ENCODE assay signal across 23 mouse cellular contexts in the genomic region with DNA sequence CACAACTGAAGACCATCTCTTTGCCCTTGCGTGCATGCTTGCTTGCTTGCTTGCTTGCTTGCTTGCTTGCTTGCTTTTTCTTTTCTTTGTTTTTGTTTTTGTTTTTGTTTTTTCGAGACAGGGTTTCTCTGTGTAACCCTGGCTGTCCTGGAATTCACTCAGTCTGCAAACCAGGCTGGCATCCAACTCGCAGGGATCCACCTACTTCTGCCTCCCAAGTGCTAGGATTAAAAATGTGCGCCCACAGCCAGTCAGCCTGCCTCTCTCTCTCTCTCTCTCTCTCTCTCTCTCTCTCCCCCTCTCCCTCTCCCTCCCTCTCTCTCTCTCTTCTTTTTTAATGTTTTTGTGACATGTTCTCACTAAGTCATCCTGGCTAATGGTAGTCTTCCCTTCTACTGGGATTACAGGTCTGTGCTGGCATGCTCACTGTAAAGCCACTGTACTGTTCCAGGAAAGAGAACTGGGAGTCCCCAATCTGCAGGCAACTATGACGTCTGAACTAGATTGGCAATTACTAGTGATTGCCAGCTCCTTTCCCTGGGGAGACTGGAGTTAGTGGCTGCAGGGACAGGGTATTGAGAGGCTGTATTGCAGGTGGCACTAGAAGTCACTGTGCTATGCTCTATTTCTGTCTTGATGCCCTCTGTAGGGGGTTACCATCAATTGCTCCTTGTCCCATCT. TPM values are rescaled to one million over a fixed set of nuclear protein-coding genes. Genes with fewer than 3 reads are reported as not detected.
DNase-seq lines count a peak whose midpoint lies in the region; ATAC-seq and TF ChIP-seq lines count a peak whose summit lies in the region.
"Had no signal": no experiment of that assay in that cellular context is flagged by ENCODE, and none has a peak within 500 bp of the region (broad histone marks: within the 10 kb centered on the region; RNA-seq: fewer than 3 reads in every experiment).

No protein-coding gene starts in this region.

- DNase-seq in gastrocnemius, adult 18-20 months (ENCODE audit: low spot score): peak; percentile 26
- DNase-seq in gastrocnemius, postnatal 36 days: no peak
- DNase-seq in left cerebral cortex, adult 2 months (ENCODE audit: extremely low spot score in 1 of 2, low spot score in 2 of 2): peak in 1 of 2 experiments; percentile 33
- no peak for DNase-seq in left cerebral cortex, adult 8-10 months (ENCODE audit: low spot score in 2 of 2)
- peak; percentile 82 for DNase-seq in brain, adult 2 months (ENCODE audit: low read depth, low spot score)
- DNase-seq in right cerebral cortex, postnatal 14 days: peak; percentile 27
- DNase-seq: adrenal gland, adult 2 months; cerebellum, adult 2 months; cerebellum, postnatal 36 days; forebrain, postnatal 0 days; gastrocnemius, postnatal 14 days; kidney, adult 18-20 months; liver; lung, adult 2 months; thymus, adult 2 months had no signal

- TF ChIP-seq CTCF in left cerebral cortex, adult 2 months (IDR thresholded peaks at IDR 0.05): no peak

- no peak overlapping the region for H3K4me3 ChIP-seq in left cerebral cortex, adult 2 months
- H3K4me3 ChIP-seq: forebrain, embryonic 10.5 days; hindbrain, embryonic 12.5 days; megakaryocyte, embryonic 14.5 days; midbrain, embryonic 15.5 days; myocyte had no signal

- peak overlapping the region; percentile 63; the same call in 1 of the 2 replicates for H3K27ac ChIP-seq in left cerebral cortex, adult 2 months
- H3K27ac ChIP-seq: forebrain, embryonic 10.5 days; hindbrain, embryonic 12.5 days; kidney, postnatal 0 days; midbrain, embryonic 15.5 days had no signal

- intact Hi-C loops in gastrocnemius, postnatal 36 days (cut with DNase I): no loop called here
- intact Hi-C loops in left cerebral cortex, adult 2 months (cut with DNase I): no loop called here

- ATAC-seq in megakaryocyte-erythroid progenitor cell, adult 5-6 weeks (replicated peaks; ENCODE audit: low FRiP score, low TSS enrichment, poor library complexity, severe bottlenecking): no peak
- ATAC-seq: forebrain, postnatal 0 days; midbrain, embryonic 15.5 days had no signal

RNA-seq across cellular contexts. Expression of gene Hip1r, which starts 20.9 kb away (rescaled TPM):
- 10 to 100 TPM in 1 of 2 experiments, 1 to 10 TPM in 1; 9.4 to 19.6 TPM for total RNA-seq in gastrocnemius, adult 18-20 months (2021)
- total RNA-seq in gastrocnemius, postnatal 36 days (2021): 1 to 10 TPM; 7.2 to 8.1 TPM
- total RNA-seq in left cerebral cortex, adult 2 months (2021): 10 to 100 TPM; 68.3 to 74.2 TPM
- total RNA-seq in left cerebral cortex, adult 8-10 months (2022): 10 to 100 TPM; 59.9 to 72.4 (median 63.5) TPM
- total RNA-seq in megakaryocyte-erythroid progenitor cell, adult 5-6 weeks (2014; fragmentation: Nextera tagmentation): 9.3 and 9.5 TPM in 2 replicates
- total RNA-seq in megakaryocyte-erythroid progenitor cell, adult 5-6 weeks (2017): 13.7 and 30.9 TPM in 2 replicates

RNA-seq across cellular contexts. Expression of gene Ccdc62, which starts 22.0 kb away (rescaled TPM):
- 1 to 10 TPM; 1.4 to 1.6 TPM for total RNA-seq in gastrocnemius, adult 18-20 months (2021)
- total RNA-seq in gastrocnemius, postnatal 36 days (2021): 1 to 10 TPM; 1.1 to 1.6 TPM
- total RNA-seq in left cerebral cortex, adult 2 months (2021): 1 to 10 TPM; 2.9 to 4.1 TPM
- total RNA-seq in left cerebral cortex, adult 8-10 months (2022): 1 to 10 TPM; 2.0 to 6.9 (median 5.4) TPM
- 2.1 and 3.3 TPM in 2 replicates for total RNA-seq in megakaryocyte-erythroid progenitor cell, adult 5-6 weeks (2014; fragmentation: Nextera tagmentation)
- 2.6 and 4.2 TPM in 2 replicates for total RNA-seq in megakaryocyte-erythroid progenitor cell, adult 5-6 weeks (2017)

RNA-seq across cellular contexts. Expression of gene Gm43518, which starts 25.3 kb away (rescaled TPM):
- total RNA-seq in gastrocnemius, adult 18-20 months (2021): not detected
- under 1 TPM in 1 of 2 experiments, not detected in 1; 0.47 TPM for total RNA-seq in gastrocnemius, postnatal 36 days (2021)
- total RNA-seq in left cerebral cortex, adult 2 months (2021): 1 to 10 TPM in 1 of 2 experiments, under 1 TPM in 1; 0.63 to 1.1 TPM
- 1 to 10 TPM in 1 of 4 experiments, not detected in 3; 1.2 TPM for total RNA-seq in left cerebral cortex, adult 8-10 months (2022)
- not detected in 2 replicates for total RNA-seq in megakaryocyte-erythroid progenitor cell, adult 5-6 weeks (2014; fragmentation: Nextera tagmentation)
- not detected in 2 replicates for total RNA-seq in megakaryocyte-erythroid progenitor cell, adult 5-6 weeks (2017)
- total RNA-seq: left cerebral cortex, postnatal 14 days had no signal

RNA-seq across cellular contexts. Expression of gene Denr, which starts 45.5 kb away (rescaled TPM):
- 10 to 100 TPM; 48.6 to 59.9 TPM for total RNA-seq in gastrocnemius, adult 18-20 months (2021)
- 10 to 100 TPM; 40.7 to 42.5 TPM for total RNA-seq in gastrocnemius, postnatal 36 days (2021)
- total RNA-seq in left cerebral cortex, adult 2 months (2021): 10 to 100 TPM; 66.0 to 68.7 TPM
- total RNA-seq in left cerebral cortex, adult 8-10 months (2022): 10 to 100 TPM; 67.8 to 76.3 (median 73.0) TPM
- total RNA-seq in megakaryocyte-erythroid progenitor cell, adult 5-6 weeks (2014; fragmentation: Nextera tagmentation): 102 and 106 TPM in 2 replicates
- total RNA-seq in megakaryocyte-erythroid progenitor cell, adult 5-6 weeks (2017): 96.4 and 102 TPM in 2 replicates

Comparison
In these comparisons a context has a peak if more than half of its experiments do, and no peak if none do; other contexts are left out.
1. DNase-seq: peak in gastrocnemius, adult 18-20 months (single experiment), brain, adult 2 months (single experiment) and right cerebral cortex, postnatal 14 days (single experiment); none in gastrocnemius, postnatal 36 days (0 of 2) and left cerebral cortex, adult 8-10 months (0 of 2).